Mouse (Mus musculus): Measurements from ENCODE around the gene Ccdc85a.
"Not testable (repeated sequence)": the region's sequence is repeated elsewhere in the genome, so short reads cannot be mapped to it uniquely, and the experiment has no call there.

Ccdc85a gene

GRCm38 (mm10) chr11:28422451-28423231 lies 161.5 kb downstream of the Ccdc85a start:
- no peak for DNase-seq (ENCODE audit: low read depth, low spot score)

- no peak for DNase-seq (ENCODE audit: low read depth, low spot score)
These were observed 168.3 kb downstream of the Ccdc85a start for GRCm38 (mm10) chr11:28415841-28416240.

- not testable (repeated sequence) for DNase-seq (ENCODE audit: low read depth, low spot score)
These were observed 174.2 kb downstream of the Ccdc85a start for GRCm38 (mm10) chr11:28409880-28410279.

GRCm38 (mm10) chr11:28397166-28397565 lies 187.0 kb downstream of the Ccdc85a start:
- no peak for DNase-seq (ENCODE audit: low read depth, low spot score)

GRCm38 (mm10) chr11:28375891-28376290 lies 208.2 kb downstream of the Ccdc85a start:
- peak; percentile 16 for DNase-seq (ENCODE audit: low read depth, low spot score)

GRCm38 (mm10) chr11:28374636-28375035 lies 209.5 kb downstream of the Ccdc85a start:
- DNase-seq (ENCODE audit: low read depth, low spot score), result no peak

- DNase-seq (ENCODE audit: low read depth, low spot score), result not testable (repeated sequence)
These were observed 212.7 kb downstream of the Ccdc85a start for GRCm38 (mm10) chr11:28371381-28371780.

- DNase-seq (ENCODE audit: low read depth, low spot score), result no peak
These were observed 218.2 kb downstream of the Ccdc85a start for GRCm38 (mm10) chr11:28365929-28366244.

GRCm38 (mm10) chr11:28365209-28365928 lies 218.8 kb downstream of the Ccdc85a start:
- DNase-seq (ENCODE audit: low read depth, low spot score), result peak; percentile 91

GRCm38 (mm10) chr11:28343465-28343864 lies 240.7 kb downstream of the Ccdc85a start:
- DNase-seq (ENCODE audit: low read depth, low spot score), result no peak

- no peak for DNase-seq (ENCODE audit: low read depth, low spot score)
These were observed 242.2 kb downstream of the Ccdc85a start for GRCm38 (mm10) chr11:28341887-28342286.

GRCm38 (mm10) chr11:28339224-28340150 lies 244.6 kb downstream of the Ccdc85a start, which contains the start of gene Gm6685:
TSS of gene Gm6685 (minus strand) at chr11:28339867.
- not testable (repeated sequence) for DNase-seq (ENCODE audit: low read depth, low spot score)

Measured in forelimb bud, embryonic 11.5 days (tissue).